Mouse (Mus musculus) hindbrain, postnatal 0 days (tissue): ENCODE data around the gene Hsd17b3. TPM values are rescaled to one million over a fixed set of nuclear protein-coding genes. Genes with fewer than 3 reads are reported as not detected.

Source experiments
- ATAC-seq: fragments of 200-750 bp; cut with Nextera tagmentation; 2 replicates; pipeline ENCODE4 v1.8.0; 2017; ENCODE audit warnings: mild to moderate bottlenecking, moderate TSS enrichment, moderate library complexity
- DNase-seq: peaks from one replicate; pipeline ENCODE4 v3.0.0-alpha.2; 2015; ENCODE audit warnings: low spot score
- H3K27ac ChIP-seq: fragments of 300-500 bp; sonication (generic); 2 replicates; pipeline ENCODE4 v1.5.1; 2014; ENCODE audit warnings: mild to moderate bottlenecking
- H3K27me3 ChIP-seq: fragments of 300-500 bp; sonication (generic); 2 replicates; pipeline ENCODE4 v1.6.1; 2014; ENCODE audit warnings: low read length, mixed read lengths; ENCODE audit not compliant: insufficient read depth
- H3K36me3 ChIP-seq: fragments of 300-500 bp; sonication (generic); 2 replicates; pipeline ENCODE4 v1.6.1; 2014; ENCODE audit warnings: low read length, mixed read lengths; ENCODE audit not compliant: insufficient read depth
- H3K4me1 ChIP-seq: fragments of 300-500 bp; sonication (generic); 2 replicates; pipeline ENCODE4 v1.6.1; 2014; ENCODE audit warnings: antibody characterized with exemption, low read length, mixed read lengths; ENCODE audit not compliant: insufficient read depth
- H3K4me2 ChIP-seq: fragments of 300-500 bp; sonication (generic); 2 replicates; pipeline ENCODE4 v1.6.1; 2014; ENCODE audit warnings: low read depth, mild to moderate bottlenecking, low read length, moderate library complexity, mixed read lengths
- H3K4me3 ChIP-seq: fragments of 300-500 bp; sonication (generic); 2 replicates; pipeline ENCODE4 v1.5.1; 2014; ENCODE audit warnings: low read length
- H3K9ac ChIP-seq: fragments of 300-500 bp; sonication (generic); replicated peaks from 2 replicates; pipeline ENCODE4 v1.6.1; 2014; ENCODE audit warnings: mild to moderate bottlenecking, low read length, moderate library complexity, mixed read lengths
- H3K9me3 ChIP-seq: fragments of 300-500 bp; sonication (generic); 2 replicates; pipeline ENCODE4 v1.6.1; 2016; ENCODE audit warnings: low read length, mixed read lengths
- CTCF ChIP-seq: IDR thresholded peaks from 2 replicates; pipeline ENCODE4 v1.5.1; 2016; ENCODE audit warnings: antibody characterized with exemption, control low read depth, low read depth
- WGBS: fragments of 180-500 bp; shearing (Covaris S2); extraction: QIAGEN DNeasy Blood & Tissue Kit; methylation state at CpG from one replicate; pipeline ENCODE4 v1.1.7; 2014; 5-methylcytosine and 5-hydroxymethylcytosine counted together
- polyA plus RNA-seq: library from polyadenylated mRNA; unstranded; fragments of >200 nt; fragmentation: Nextera tagmentation; extraction: Ambion mirVana; gene quantifications from 2 replicates; pipeline ENCODE4 v1.2.1, GENCODE M21; 2015
- total RNA-seq: library from RNA; depleted of rRNA; stranded (reverse); fragments of >200 nt; gene quantifications from 2 replicates; pipeline ENCODE4 v1.2.3, GENCODE M21; 2014

Hsd17b3 gene
- total and polyA plus RNA-seq, 2 experiments from 2014 or later = not detected

- H3K4me1 ChIP-seq = no peaks in the 10 kb centered on the region
- no peak overlapping the region for H3K27ac ChIP-seq
- no peak overlapping the region for H3K9ac ChIP-seq
- ATAC-seq (no peak), DNase-seq (no peak)
- no peak overlapping the region for H3K4me3 ChIP-seq
- TF ChIP-seq CTCF = no peak
- no peaks in the 10 kb centered on the region for H3K27me3 ChIP-seq
- H3K36me3 ChIP-seq = no peaks in the 10 kb centered on the region
- no peaks in the 10 kb centered on the region for H3K9me3 ChIP-seq
- H3K4me2 ChIP-seq = no peak overlapping the region
- WGBS = 53% methylated on average over 4 of the region's 4 CpGs
Observed at GRCm38 (mm10) chr13:64120760-64121159, 31.7 kb upstream of the Hsd17b3 start.

- 59% methylated on average over 2 of the region's 2 CpGs for WGBS
- no peaks in the 10 kb centered on the region for H3K36me3 ChIP-seq
Observed at GRCm38 (mm10) chr13:64117442-64117841, 28.4 kb upstream of the Hsd17b3 start.

GRCm38 (mm10) chr13:64110421-64110820 is 21.4 kb upstream of the Hsd17b3 start:
- Histone ChIP-seq H3K27me3 (no peaks in the 10 kb centered on the region), H3K27ac (no peak overlapping the region), H3K4me1 (no peaks in the 10 kb centered on the region), H3K4me2 (no peak overlapping the region), H3K4me3 (no peak overlapping the region), H3K9me3 (no peaks in the 10 kb centered on the region), H3K36me3 (no peaks in the 10 kb centered on the region), H3K9ac (no peak overlapping the region)
- DNase-seq (no peak), ATAC-seq (no peak)
- TF ChIP-seq CTCF = no peak
- WGBS = 91% methylated on average over 1 of the region's 1 CpGs

More at GRCm38 (mm10) chr13:64117442-64117841, 28.4 kb upstream of the Hsd17b3 start:
- H3K4me2 ChIP-seq = no peak overlapping the region
- ATAC-seq (no peak), DNase-seq (no peak)
- H3K27me3 ChIP-seq = no peaks in the 10 kb centered on the region
- no peak overlapping the region for H3K4me3 ChIP-seq
- H3K4me1 ChIP-seq = no peaks in the 10 kb centered on the region
- H3K9ac ChIP-seq = no peak overlapping the region
- TF ChIP-seq CTCF = peak; percentile 21
- no peak overlapping the region for H3K27ac ChIP-seq
- H3K9me3 ChIP-seq = no peaks in the 10 kb centered on the region

- peak; percentile 36 for DNase-seq
- Histone ChIP-seq H3K4me2 (peak overlapping the region; percentile 34; the same call in 1 of the 2 replicates), H3K9ac (no peak overlapping the region)
Observed at GRCm38 (mm10) chr13:64108381-64108850, 19.4 kb upstream of the Hsd17b3 start.

GRCm38 (mm10) chr13:64107535-64107934 is 18.5 kb upstream of the Hsd17b3 start:
- DNase-seq = peak; percentile 29
- peak overlapping the region; percentile 33; the same call in 1 of the 2 replicates for H3K4me2 ChIP-seq
- TF ChIP-seq CTCF = no peak
- no peak overlapping the region for H3K27ac ChIP-seq
- H3K36me3 ChIP-seq = no peaks in the 10 kb centered on the region
- H3K9ac ChIP-seq = no peak overlapping the region
- no peaks in the 10 kb centered on the region for H3K4me1 ChIP-seq
- H3K9me3 ChIP-seq = no peaks in the 10 kb centered on the region
- WGBS = 13% methylated on average over 8 of the region's 8 CpGs
- peak; percentile 57 for ATAC-seq
- H3K4me3 ChIP-seq = no peak overlapping the region
- no peaks in the 10 kb centered on the region for H3K27me3 ChIP-seq

More at GRCm38 (mm10) chr13:64108381-64108850, 19.4 kb upstream of the Hsd17b3 start:
- Histone ChIP-seq H3K36me3 (no peaks in the 10 kb centered on the region), H3K4me1 (no peaks in the 10 kb centered on the region), H3K4me3 (no peak overlapping the region), H3K27me3 (no peaks in the 10 kb centered on the region), H3K9me3 (no peaks in the 10 kb centered on the region), H3K27ac (no peak overlapping the region)
- TF ChIP-seq CTCF = no peak
- peak; percentile 46 for ATAC-seq
- 14% methylated on average over 5 of the region's 5 CpGs for WGBS

- Histone ChIP-seq H3K4me2 (no peak overlapping the region), H3K4me1 (no peaks in the 10 kb centered on the region), H3K9ac (no peak overlapping the region), H3K36me3 (no peaks in the 10 kb centered on the region), H3K27me3 (no peaks in the 10 kb centered on the region), H3K4me3 (no peak overlapping the region), H3K27ac (no peak overlapping the region), H3K9me3 (no peaks in the 10 kb centered on the region)
- TF ChIP-seq CTCF = no peak
- no peak for DNase-seq
- ATAC-seq = no peak
- WGBS = 40% methylated on average over 3 of the region's 3 CpGs
Observed at GRCm38 (mm10) chr13:64107105-64107504, 18.1 kb upstream of the Hsd17b3 start.

- Histone ChIP-seq H3K4me2 (no peak overlapping the region), H3K9ac (no peak overlapping the region), H3K9me3 (no peaks in the 10 kb centered on the region), H3K4me3 (no peak overlapping the region), H3K36me3 (no peaks in the 10 kb centered on the region), H3K27ac (no peak overlapping the region), H3K27me3 (no peaks in the 10 kb centered on the region), H3K4me1 (no peaks in the 10 kb centered on the region)
- DNase-seq = no peak
- ATAC-seq = no peak
- TF ChIP-seq CTCF = no peak
- whole genome bisulfite sequencing = 85% methylated on average over 3 of the region's 3 CpGs
Observed at GRCm38 (mm10) chr13:64105690-64106089, 16.7 kb upstream of the Hsd17b3 start.
